Mouse (Mus musculus) kidney, postnatal 14 days (tissue): ENCODE measurements around the gene 2310011J03Rik.
A peak's percentile ranks its signal among the peaks of the same experiment; 100 is the strongest.

Experiments
- DNase-seq: peaks from one replicate; pipeline ENCODE4 v3.0.0; 2022; ENCODE audit warnings: mixed read lengths

The 2310011J03Rik gene

GRCm38 (mm10) chr10:80341491-80342304 is 21.4 kb upstream of the 2310011J03Rik start:
- DNase-seq = no peak

DNA sequence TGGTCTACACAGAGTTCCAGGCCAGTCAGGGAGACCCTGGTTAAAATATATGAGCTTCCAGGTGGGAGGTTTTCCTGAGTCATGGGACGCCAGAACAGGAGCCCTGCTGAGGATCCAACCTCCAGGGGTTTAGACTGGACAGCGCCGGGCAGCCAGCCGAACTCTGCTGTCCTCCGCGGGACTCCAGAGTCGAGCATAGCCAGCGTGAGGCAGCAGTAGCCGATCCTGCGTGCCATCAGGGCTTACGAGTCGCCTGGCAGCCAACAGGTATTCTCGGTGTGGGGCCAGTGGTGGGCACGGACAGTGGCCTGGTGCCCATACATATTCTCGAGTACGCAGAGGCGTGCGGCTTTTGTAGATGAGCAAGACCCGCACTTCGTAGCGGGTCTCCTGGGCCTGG is 20.7 kb upstream of the 2310011J03Rik start:
- DNase-seq = no peak

- DNase-seq = peak; percentile 84
Observed at GRCm38 (mm10) chr10:80339941-80340750, 19.8 kb upstream of the 2310011J03Rik start.

DNA sequence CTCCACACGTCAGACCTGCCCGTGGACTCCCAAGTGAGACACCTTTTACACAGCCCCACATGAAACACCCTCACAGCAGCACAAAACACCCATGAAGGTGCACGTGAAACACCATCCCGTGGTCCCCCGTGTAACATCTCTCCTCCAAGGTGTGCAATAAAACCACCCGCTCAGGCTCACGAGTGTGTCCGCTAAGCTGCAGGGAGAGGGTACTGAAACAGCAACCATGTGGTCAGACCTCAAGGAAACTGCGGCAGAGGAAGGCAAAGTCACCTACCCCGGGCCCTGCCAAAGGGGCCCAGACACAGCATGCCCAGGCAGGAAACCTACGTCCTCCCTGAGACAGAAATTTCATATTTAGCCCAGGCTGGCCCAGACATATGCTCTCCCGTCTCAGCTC is 15.9 kb upstream of the 2310011J03Rik start:
- DNase-seq = no peak

GRCm38 (mm10) chr10:80332525-80332989 is 12.2 kb upstream of the 2310011J03Rik start:
- no peak for DNase-seq

DNA sequence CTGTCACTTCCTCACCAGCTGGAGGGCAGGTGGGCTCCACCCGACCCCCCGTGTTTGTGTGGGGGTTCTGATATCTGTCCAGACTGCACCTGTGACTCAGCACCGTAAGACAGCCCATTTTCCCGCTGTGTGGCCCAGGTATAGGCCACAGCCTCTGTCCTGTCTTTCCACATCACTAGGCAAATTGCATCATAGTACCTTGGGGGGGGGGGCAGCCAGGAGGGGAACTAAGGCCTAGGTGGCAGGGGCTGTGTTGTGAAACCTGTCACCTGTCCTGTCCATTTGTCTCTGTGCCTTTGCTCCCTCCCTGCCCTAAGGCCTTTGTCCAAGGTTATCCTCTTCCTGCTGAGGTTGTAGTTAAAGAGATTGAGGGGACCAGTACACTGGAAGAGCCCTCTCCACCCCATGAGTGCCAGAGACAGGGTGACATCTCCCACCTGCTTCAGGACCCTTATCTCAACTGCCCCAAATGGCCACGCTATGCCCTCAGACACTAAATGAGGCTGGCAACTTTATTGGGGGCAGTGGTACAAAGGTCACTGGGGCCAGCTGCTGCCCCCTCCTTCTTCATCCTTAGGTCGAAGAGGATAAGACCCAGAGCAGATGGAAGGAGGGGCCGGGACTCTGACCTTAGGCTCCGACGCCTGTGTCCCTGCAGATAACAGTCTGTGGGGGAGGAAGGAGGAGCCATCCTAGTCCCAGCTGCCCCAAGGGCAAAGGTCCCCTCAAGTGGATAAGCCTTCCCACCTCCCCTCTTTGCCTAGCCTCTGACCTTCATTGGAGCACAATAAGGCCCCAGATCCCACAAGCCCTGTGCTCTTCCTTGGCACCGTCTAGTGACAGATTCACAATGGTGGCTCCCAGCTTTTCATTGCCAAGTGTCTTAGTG is 11.5 kb upstream of the 2310011J03Rik start:
- DNase-seq = peak; percentile 30

GRCm38 (mm10) chr10:80330888-80331287 is 10.6 kb upstream of the 2310011J03Rik start:
- no peak for DNase-seq

DNA sequence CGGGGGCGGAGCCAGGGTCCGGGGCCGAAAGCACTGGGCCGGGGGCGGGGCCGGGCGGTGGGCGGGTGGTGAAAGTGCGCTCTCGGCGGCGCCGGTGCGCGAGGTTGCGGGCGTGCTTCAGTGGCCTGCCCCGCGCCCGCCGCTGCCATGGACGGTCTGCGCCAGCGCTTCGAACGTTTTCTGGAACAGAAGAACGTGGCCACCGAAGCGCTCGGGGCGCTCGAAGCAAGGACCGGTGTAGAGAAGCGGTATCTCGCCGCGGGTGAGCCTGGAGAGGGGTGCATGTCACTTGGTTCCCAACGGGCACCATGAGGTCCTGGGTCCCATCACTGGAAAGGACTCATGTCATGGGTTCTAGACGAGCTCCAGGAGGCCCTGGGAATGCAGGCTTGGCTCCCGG is 9.7 kb upstream of the 2310011J03Rik start:
- no peak for DNase-seq

GRCm38 (mm10) chr10:80329273-80330081 is 9.1 kb upstream of the 2310011J03Rik start, which contains the start of the genes Pcsk4 and Reep6:
Gene Pcsk4 (minus strand): TSS chr10:80329498.
Gene Reep6 (plus strand): TSS chr10:80329953.
- peak; percentile 99 for DNase-seq

GRCm38 (mm10) chr10:80325045-80325444 is 4.7 kb upstream of the 2310011J03Rik start:
- DNase-seq = no peak

GRCm38 (mm10) chr10:80324120-80325037 is 4.0 kb upstream of the 2310011J03Rik start:
- DNase-seq = no peak

DNA sequence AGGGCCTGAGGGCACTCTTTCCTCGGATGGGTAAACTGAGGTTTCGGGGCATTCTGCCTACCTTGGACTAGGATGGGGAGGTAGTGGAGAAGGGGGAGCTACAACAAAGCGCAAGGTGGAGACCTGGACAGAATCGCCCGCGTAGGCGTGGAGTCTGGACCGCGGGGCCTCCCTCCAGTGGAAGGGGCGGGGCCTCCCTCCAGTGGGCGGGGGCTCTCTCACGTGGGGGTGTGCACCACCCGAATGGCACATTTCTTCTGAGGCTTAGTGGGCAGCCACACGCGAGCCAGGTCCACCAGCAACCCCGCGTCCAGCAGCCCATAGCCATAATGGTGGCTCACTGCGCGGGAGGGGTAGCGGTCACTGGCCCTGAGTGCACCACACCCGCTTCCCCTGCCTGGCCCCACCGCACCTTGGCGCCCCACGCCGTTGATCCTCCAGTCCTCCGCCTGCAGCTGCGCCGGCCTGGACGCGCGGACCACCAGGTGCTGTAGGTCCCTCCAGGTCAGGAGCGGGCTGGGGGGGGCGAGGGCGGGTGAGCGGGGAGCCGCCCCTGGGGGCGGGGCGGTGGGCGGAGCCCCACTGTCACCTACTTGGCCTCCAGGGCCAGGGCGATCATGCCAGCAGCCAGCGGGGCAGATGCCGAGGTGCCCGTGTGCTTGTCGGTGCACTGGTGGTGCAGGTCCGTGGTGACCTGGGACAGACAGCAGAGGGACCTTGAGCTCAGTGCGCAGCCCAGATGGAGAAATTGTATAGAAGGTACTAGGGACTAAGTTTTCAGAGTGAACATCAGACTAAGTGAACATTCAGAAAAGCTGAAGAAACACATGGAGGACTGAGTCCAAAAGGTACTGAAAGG is 3.2 kb upstream of the 2310011J03Rik start:
- DNase-seq = peak; percentile 85

GRCm38 (mm10) chr10:80322811-80323211 is 2.5 kb upstream of the 2310011J03Rik start:
- peak; percentile 40 for DNase-seq

DNA sequence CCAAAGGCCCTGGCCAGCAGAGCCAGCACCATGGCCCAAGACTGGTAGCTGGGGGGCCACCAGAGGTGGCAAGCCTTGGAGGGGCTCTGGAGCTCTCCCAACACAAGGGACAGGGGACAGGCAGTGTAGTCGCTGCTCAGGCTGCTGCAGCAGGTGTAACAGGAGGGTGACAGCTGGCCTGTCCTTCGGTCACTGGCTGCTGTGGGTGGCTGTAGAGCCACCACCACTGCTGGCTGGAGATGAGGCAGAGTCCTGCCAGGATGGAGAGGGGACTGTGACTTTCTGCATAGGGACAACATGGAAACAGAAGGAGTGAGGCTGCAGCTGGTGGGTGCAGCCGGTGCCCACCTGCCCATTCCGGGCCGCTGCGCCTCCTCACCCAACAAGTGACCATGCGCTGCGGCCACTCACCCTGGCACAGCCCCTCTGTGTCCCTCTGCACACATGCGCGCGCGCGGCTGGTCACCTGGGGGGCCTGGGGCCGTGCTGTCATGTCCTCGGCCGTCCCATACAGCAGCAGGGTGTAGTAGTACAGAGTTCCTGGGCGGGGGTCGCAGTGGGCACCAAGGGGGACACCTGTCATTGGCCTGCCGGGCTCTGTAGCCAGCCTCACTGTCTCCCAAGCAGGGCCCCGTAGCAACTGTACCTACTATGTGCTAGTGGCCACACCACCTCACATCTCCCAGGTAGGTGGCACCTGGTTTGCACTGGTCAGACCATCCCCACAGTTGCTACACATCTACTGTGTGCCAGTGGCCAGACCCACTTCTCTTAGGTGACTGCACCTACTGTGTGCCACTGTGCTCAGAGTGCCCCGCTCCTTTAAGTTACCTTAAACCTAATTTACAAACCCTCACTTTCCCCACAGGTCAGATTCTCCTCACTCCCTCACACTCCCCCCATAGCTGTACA is 1.6 kb upstream of the 2310011J03Rik start:
- no peak for DNase-seq

GRCm38 (mm10) chr10:80321014-80321669 is 805 bp upstream of the 2310011J03Rik start:
- DNase-seq = no peak

DNA sequence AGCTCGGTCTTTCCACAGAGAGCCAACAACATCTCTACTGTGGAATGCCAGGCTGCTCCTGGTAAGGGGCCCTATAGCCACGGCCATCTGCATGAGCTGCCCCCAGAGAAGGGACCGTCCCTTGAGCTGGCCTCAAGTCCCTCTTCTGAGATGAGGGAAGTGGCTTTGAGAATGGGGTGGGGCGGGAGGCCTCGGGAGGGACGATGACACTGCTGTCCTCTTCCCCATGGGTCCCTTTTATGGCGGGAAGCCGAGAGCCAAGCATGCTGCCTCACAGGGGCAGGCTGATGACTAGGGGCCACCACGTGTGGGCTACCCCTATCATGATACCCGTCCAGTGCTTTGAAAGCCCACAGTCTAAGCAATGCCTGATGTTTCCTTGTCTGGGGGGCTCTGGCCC is 3.3 kb downstream of the 2310011J03Rik start:
- no peak for DNase-seq

GRCm38 (mm10) chr10:80316359-80316781 is 4.0 kb downstream of the 2310011J03Rik start:
- DNase-seq = no peak

GRCm38 (mm10) chr10:80315315-80315714 is 5.0 kb downstream of the 2310011J03Rik start:
- DNase-seq = no peak
